Mouse (Mus musculus) ES-E14 (cell line): ENCODE data around the gene Zmiz1.

Experiments used
- CHD2 ChIP-seq: IDR thresholded peaks from 2 replicates; pipeline ENCODE4 v1.6.1; 2014; ENCODE audit warnings: mild to moderate bottlenecking, low read depth, low read length, inconsistent platforms
- MAFK ChIP-seq: IDR thresholded peaks from 2 replicates; pipeline ENCODE4 v1.6.1; 2014; ENCODE audit warnings: mild to moderate bottlenecking, low read depth, low read length, inconsistent platforms; ENCODE audit not compliant: insufficient read depth
- ZC3H11A ChIP-seq: IDR thresholded peaks from 2 replicates; pipeline ENCODE4 v1.6.1; 2012; ENCODE audit warnings: low read depth, mild to moderate bottlenecking, inconsistent platforms, low read length, borderline replicate concordance

DNA sequence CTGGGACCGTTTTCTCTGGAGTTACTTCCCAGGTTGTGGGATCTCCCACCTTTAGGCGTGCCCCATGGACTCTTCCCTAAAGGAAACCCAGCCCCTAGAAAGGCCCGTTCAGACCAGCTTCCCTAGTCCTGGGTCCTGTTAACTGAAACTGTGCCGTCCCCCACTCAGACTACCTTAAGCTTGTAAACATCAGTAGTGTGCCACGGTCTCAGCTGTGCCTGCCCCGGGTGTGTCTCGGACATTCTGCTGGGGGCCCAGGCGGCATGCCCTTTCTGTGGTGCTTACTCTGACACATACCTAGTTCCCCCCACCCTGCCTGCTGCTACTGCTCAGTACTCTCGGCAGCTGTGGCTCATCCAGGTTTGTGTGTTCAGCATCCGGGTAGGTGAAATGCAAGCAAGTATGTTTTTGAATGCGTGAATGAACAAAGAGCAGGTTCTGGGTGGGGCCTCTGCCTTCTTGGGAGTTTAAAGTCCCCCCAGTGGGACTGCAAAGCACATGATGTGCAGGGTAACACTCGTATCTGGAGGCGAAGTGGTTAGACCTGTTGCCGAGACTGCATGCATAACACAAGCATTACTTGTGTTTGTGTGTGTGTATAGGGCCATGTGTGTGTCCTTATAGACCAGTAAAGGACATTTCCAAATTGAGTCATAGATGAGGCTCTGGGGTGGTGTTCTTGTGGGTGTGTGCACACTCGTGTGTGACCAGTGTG is 157.2 kb downstream of the Zmiz1 start:
- TF ChIP-seq MAFK (no peak), ZC3H11A (no peak), CHD2 (no peak)
